29 mouse cellular contexts compared by ENCODE assay signal in genomic region chr10:91504891-91505290, GRCm38 (mm10).
A peak's percentile ranks its signal among the peaks of the same experiment; 100 is the strongest.
DNase-seq lines count a peak whose midpoint lies in the region; ATAC-seq and TF ChIP-seq lines count a peak whose summit lies in the region.
"Had no signal": no experiment of that assay in that cellular context is flagged by ENCODE, and none has a peak within 500 bp of the region (broad histone marks: within the 10 kb centered on the region; RNA-seq: fewer than 3 reads in every experiment).

No protein-coding gene starts in this region.

- TF ChIP-seq POLR2A in embryonic fibroblast, embryonic 13.5 days (IDR thresholded peaks at IDR 0.05; ENCODE audit: low read depth, low read length), result no peak

- no peaks in the 10 kb centered on the region for H3K36me3 ChIP-seq in neural tube, embryonic 11.5 days (ENCODE audit: control insufficient read depth, insufficient read depth, low read length)
- H3K36me3 ChIP-seq: embryonic facial prominence, embryonic 15.5 days; forebrain, embryonic 10.5 days; heart, embryonic 15.5 days; hindbrain, embryonic 15.5 days; kidney, embryonic 15.5 days; limb, embryonic 10.5 days; liver, embryonic 15.5 days; lung, embryonic 15.5 days; neural tube, embryonic 12.5 days had no signal

- no peaks in the 10 kb centered on the region for H3K9me3 ChIP-seq in neural tube, embryonic 11.5 days (ENCODE audit: control insufficient read depth, low read length)
- H3K9me3 ChIP-seq: embryonic facial prominence, embryonic 15.5 days; forebrain, embryonic 10.5 days; heart, embryonic 15.5 days; hindbrain, embryonic 15.5 days; kidney, embryonic 15.5 days; limb, embryonic 10.5 days; liver, embryonic 15.5 days; lung, embryonic 15.5 days; neural tube, embryonic 12.5 days had no signal

- TF ChIP-seq CTCF in embryonic fibroblast, embryonic 13.5 days (IDR thresholded peaks at IDR 0.05; ENCODE audit: borderline replicate concordance, insufficient read depth, low read length), result no peak

- peak; percentile 83 for ATAC-seq in frontal cortex, adult (ENCODE audit: low TSS enrichment)
- no peak for ATAC-seq in neural tube, embryonic 11.5 days (ENCODE audit: insufficient read depth, low FRiP score, low TSS enrichment)
- ATAC-seq: CD4-positive, CD25-positive, alpha-beta regulatory T cell, adult 4 months; forebrain, embryonic 16.5 days; intestine, postnatal 0 days had no signal

- H3K4me2 ChIP-seq in neural tube, embryonic 11.5 days (ENCODE audit: low read depth), result no peak overlapping the region
- H3K4me2 ChIP-seq: embryonic facial prominence, embryonic 15.5 days; heart, embryonic 15.5 days; hindbrain, embryonic 15.5 days; kidney, embryonic 15.5 days; liver, embryonic 15.5 days; lung, embryonic 15.5 days; neural tube, embryonic 12.5 days had no signal

- no peak overlapping the region for H3K27ac ChIP-seq in neural tube, embryonic 11.5 days (ENCODE audit: low read depth, low read length)
- peak overlapping the region; percentile 52 for H3K27ac ChIP-seq in embryonic fibroblast, embryonic 13.5 days (ENCODE audit: insufficient read depth, low read length)
- H3K27ac ChIP-seq: embryonic facial prominence, embryonic 15.5 days; forebrain, embryonic 10.5 days; gastrocnemius, adult 2 months; heart, embryonic 15.5 days; hindbrain, embryonic 15.5 days; kidney, embryonic 15.5 days; limb, embryonic 10.5 days; liver, embryonic 15.5 days; lung, embryonic 15.5 days; neural tube, embryonic 12.5 days had no signal

- no peak overlapping the region for H3K9ac ChIP-seq in neural tube, embryonic 11.5 days (ENCODE audit: low read length)
- H3K9ac ChIP-seq: embryonic facial prominence, embryonic 15.5 days; heart, embryonic 15.5 days; hindbrain, embryonic 15.5 days; kidney, embryonic 15.5 days; liver, embryonic 15.5 days; lung, embryonic 15.5 days; neural tube, embryonic 12.5 days had no signal

- H3K4me1 ChIP-seq in neural tube, embryonic 11.5 days (ENCODE audit: control insufficient read depth, insufficient read depth, low read length), result no peaks in the 10 kb centered on the region
- H3K4me1 ChIP-seq in embryonic fibroblast, embryonic 13.5 days (ENCODE audit: control insufficient read depth, insufficient read depth, low read length), result no peaks in the 10 kb centered on the region
- H3K4me1 ChIP-seq: embryonic facial prominence, embryonic 15.5 days; heart, embryonic 15.5 days; hindbrain, embryonic 15.5 days; kidney, embryonic 15.5 days; liver, embryonic 15.5 days; lung, embryonic 15.5 days; neural tube, embryonic 12.5 days had no signal

- no peak overlapping the region for H3K4me3 ChIP-seq in neural tube, embryonic 11.5 days (ENCODE audit: low read depth, low read length)
- no peak overlapping the region for H3K4me3 ChIP-seq in embryonic fibroblast, embryonic 13.5 days (ENCODE audit: insufficient read depth, low read length)
- H3K4me3 ChIP-seq: embryonic facial prominence, embryonic 15.5 days; forebrain, embryonic 10.5 days; gastrocnemius, adult 2 months; heart, embryonic 15.5 days; hindbrain, embryonic 15.5 days; kidney, embryonic 15.5 days; limb, embryonic 10.5 days; liver, embryonic 15.5 days; lung, embryonic 15.5 days; neural tube, embryonic 12.5 days had no signal

- H3K27me3 ChIP-seq in neural tube, embryonic 11.5 days (ENCODE audit: control insufficient read depth, insufficient read depth, low read length), result no peaks in the 10 kb centered on the region
- H3K27me3 ChIP-seq: embryonic facial prominence, embryonic 15.5 days; heart, embryonic 15.5 days; hindbrain, embryonic 15.5 days; kidney, embryonic 15.5 days; liver, embryonic 15.5 days; lung, embryonic 15.5 days; neural tube, embryonic 12.5 days had no signal

- whole genome bisulfite sequencing in neural tube, embryonic 11.5 days, result 65% methylated on average over 12 of the region's 12 CpGs

- DNase-seq in frontal cortex, postnatal 14 days (ENCODE audit: low spot score in 2 of 2), result no peak
- DNase-seq in layer of hippocampus, adult 18-20 months (ENCODE audit: low spot score in 2 of 2), result peak; percentile 3 to 30
- no peak for DNase-seq in layer of hippocampus, postnatal 14 days (ENCODE audit: low spot score in 2 of 2)
- peak; percentile 28 for DNase-seq in neural tube, embryonic 11.5 days (ENCODE audit: low spot score)
- no peak for DNase-seq in neural tube, embryonic 10.5 days (ENCODE audit: extremely low spot score, low spot score)
- no peak for DNase-seq in lung, postnatal 25 days (ENCODE audit: low spot score)
- DNase-seq: adrenal gland, postnatal 36 days; cerebellum, adult 11-12 months; cerebellum, postnatal 14 days; gastrocnemius, adult 2 months; heart, postnatal 36 days; liver; lung, postnatal 4 days; thymus, adult 18-20 months; thymus, postnatal 36 days had no signal

Comparison
In these comparisons a context has a peak if more than half of its experiments do, and no peak if none do; other contexts are left out.
1. DNase-seq: peak in layer of hippocampus, adult 18-20 months (2 of 2) and neural tube, embryonic 11.5 days (single experiment); none in frontal cortex, postnatal 14 days (0 of 2), layer of hippocampus, postnatal 14 days (0 of 2), neural tube, embryonic 10.5 days (single experiment) and lung, postnatal 25 days (single experiment).